Mouse (Mus musculus) kidney, embryonic 14.5 days (tissue): Measurements from ENCODE around the gene Gm29094. TPM values are rescaled to one million over a fixed set of nuclear protein-coding genes. Genes with fewer than 3 reads are reported as not detected.
"Not testable (repeated sequence)": the region's sequence is repeated elsewhere in the genome, so short reads cannot be mapped to it uniquely, and the experiment has no call there.

Experiments
- ATAC-seq: fragments of 200-750 bp; cut with Nextera tagmentation; 2 replicates; pipeline ENCODE4 v1.8.0; 2017; ENCODE audit warnings: moderate number of reproducible peaks, mild to moderate bottlenecking, moderate TSS enrichment, moderate library complexity; ENCODE audit not compliant: low FRiP score, low TSS enrichment
- H3K27ac ChIP-seq: fragments of 300-500 bp; sonication (generic); 2 replicates; pipeline ENCODE4 v1.5.1; 2014; ENCODE audit warnings: low read depth, mild to moderate bottlenecking, low read length, moderate library complexity, mixed read lengths
- H3K27me3 ChIP-seq: fragments of 300-500 bp; sonication (generic); 2 replicates; pipeline ENCODE4 v1.6.1; 2014; ENCODE audit warnings: mild to moderate bottlenecking, low read length; ENCODE audit not compliant: control insufficient read depth, insufficient read depth
- H3K36me3 ChIP-seq: fragments of 300-500 bp; sonication (generic); 2 replicates; pipeline ENCODE4 v1.6.1; 2014; ENCODE audit warnings: low read length, mixed read lengths; ENCODE audit not compliant: control insufficient read depth, insufficient read depth
- H3K4me1 ChIP-seq: fragments of 300-500 bp; sonication (generic); 2 replicates; pipeline ENCODE4 v1.6.1; 2014; ENCODE audit warnings: low read length, mixed read lengths; ENCODE audit not compliant: control insufficient read depth, insufficient read depth
- H3K4me2 ChIP-seq: fragments of 300-500 bp; sonication (generic); replicated peaks from 2 replicates; pipeline ENCODE4 v1.6.1; 2014; ENCODE audit warnings: low read depth, mild to moderate bottlenecking, low read length
- H3K4me3 ChIP-seq: fragments of 300-500 bp; sonication (generic); 2 replicates; pipeline ENCODE4 v1.5.1; 2014; ENCODE audit warnings: mild to moderate bottlenecking, low read length
- H3K9ac ChIP-seq: fragments of 300-500 bp; sonication (generic); 2 replicates; pipeline ENCODE4 v1.6.1; 2014; ENCODE audit warnings: low read depth, mild to moderate bottlenecking, low read length, moderate library complexity
- H3K9me3 ChIP-seq: fragments of 300-500 bp; sonication (generic); 2 replicates; pipeline ENCODE4 v1.6.1; 2016; ENCODE audit warnings: low read length; ENCODE audit not compliant: control insufficient read depth
- WGBS: fragments of 180-500 bp; shearing (Covaris S2); extraction: QIAGEN DNeasy Blood & Tissue Kit; methylation state at CpG from one replicate; pipeline ENCODE4 v1.1.7; 2014; 5-methylcytosine and 5-hydroxymethylcytosine counted together
- polyA plus RNA-seq: library from polyadenylated mRNA; unstranded; fragments of >200 nt; fragmentation: Nextera tagmentation; extraction: Ambion mirVana; gene quantifications from 2 replicates; pipeline ENCODE4 v1.2.1, GENCODE M21; 2014

Gene Gm29094
- 0.63 TPM in 1 of 2 replicates, not detected in the other for polyA plus RNA-seq

DNA sequence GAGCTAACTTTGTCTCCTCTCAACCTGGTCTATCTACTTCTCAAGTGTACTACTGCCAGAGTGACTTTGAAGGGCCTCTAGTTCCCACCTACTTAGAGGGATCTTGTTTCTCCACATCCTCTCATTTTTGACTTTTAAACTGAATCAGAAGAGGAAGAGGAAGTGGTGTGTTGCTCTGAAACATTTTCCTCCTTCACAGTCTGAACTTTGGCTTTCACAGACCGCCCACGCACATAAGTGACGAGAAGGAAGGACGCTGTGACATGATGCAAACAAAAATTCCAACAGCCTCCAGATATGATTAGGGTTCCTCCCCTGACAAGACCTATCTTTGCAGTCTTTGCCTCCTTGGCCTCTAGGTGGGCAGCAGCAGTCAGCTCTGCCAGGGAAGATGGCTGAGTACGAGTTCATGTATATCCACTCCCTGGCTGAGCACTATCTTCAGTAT is at the start of gene Gm29094, which contains the start of gene Bcl2a1b:
Gene Gm29094, plus strand, starts transcription at position 411 of the 448 bp plus-strand sequence.
Gene Bcl2a1b, plus strand, starts transcription at position 241 of the 448 bp plus-strand sequence.
- H3K9ac ChIP-seq, ATAC-seq, H3K27me3 ChIP-seq, H3K36me3 ChIP-seq, H3K27ac ChIP-seq, H3K9me3 ChIP-seq, H3K4me2 ChIP-seq, H3K4me1 ChIP-seq, H3K4me3 ChIP-seq: not testable (repeated sequence)
- 63% methylated on average over 5 of the region's 5 CpGs for whole genome bisulfite sequencing

- H3K27ac ChIP-seq, H3K27me3 ChIP-seq, ATAC-seq, H3K9ac ChIP-seq, H3K4me1 ChIP-seq, H3K9me3 ChIP-seq, H3K36me3 ChIP-seq, H3K4me2 ChIP-seq, H3K4me3 ChIP-seq: not testable (repeated sequence)
Measured at GRCm38 (mm10) chr9:89172539-89172938, 26.6 kb upstream of the Gm29094 start.

- not testable (repeated sequence) for H3K36me3 ChIP-seq, H3K9me3 ChIP-seq, H3K4me2 ChIP-seq, ATAC-seq, H3K27me3 ChIP-seq, H3K9ac ChIP-seq, H3K27ac ChIP-seq, H3K4me1 ChIP-seq, H3K4me3 ChIP-seq
- WGBS: 46% methylated on average over 2 of the region's 3 CpGs
Measured at GRCm38 (mm10) chr9:89178833-89179232, 20.3 kb upstream of the Gm29094 start.

GRCm38 (mm10) chr9:89179469-89179868 is 19.7 kb upstream of the Gm29094 start:
- H3K36me3 ChIP-seq, H3K9me3 ChIP-seq, H3K4me3 ChIP-seq, H3K4me1 ChIP-seq, H3K27ac ChIP-seq, H3K9ac ChIP-seq, H3K27me3 ChIP-seq, ATAC-seq, H3K4me2 ChIP-seq: not testable (repeated sequence)
- WGBS: 82% methylated on average over 2 of the region's 4 CpGs

DNA sequence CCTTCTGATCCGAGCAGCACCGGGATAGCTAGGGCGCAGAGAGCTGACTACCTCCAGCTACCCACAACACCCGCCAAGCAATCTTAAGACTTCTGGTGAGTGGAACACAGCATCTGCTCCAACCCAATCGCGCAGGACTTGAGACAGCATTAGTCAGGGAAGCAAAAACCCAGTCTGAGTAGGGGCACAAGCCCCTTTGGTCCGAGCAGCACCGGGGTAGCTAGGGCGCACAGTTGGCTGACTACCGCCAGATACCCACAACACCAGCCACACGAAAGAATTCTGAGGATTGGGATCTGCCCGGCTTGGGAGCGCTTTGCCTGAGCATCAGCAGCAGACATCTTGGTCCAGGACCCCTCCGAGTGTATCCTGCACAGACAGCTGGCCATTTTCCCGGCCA is 12.2 kb upstream of the Gm29094 start:
- H3K27me3 ChIP-seq, H3K4me1 ChIP-seq, H3K9me3 ChIP-seq, ATAC-seq, H3K4me3 ChIP-seq, H3K9ac ChIP-seq, H3K36me3 ChIP-seq, H3K27ac ChIP-seq, H3K4me2 ChIP-seq: not testable (repeated sequence)
- WGBS: 88% methylated on average over 15 of the region's 15 CpGs

- not testable (repeated sequence) for H3K36me3 ChIP-seq, H3K27me3 ChIP-seq, ATAC-seq, H3K9me3 ChIP-seq, H3K4me3 ChIP-seq, H3K9ac ChIP-seq, H3K4me2 ChIP-seq, H3K4me1 ChIP-seq, H3K27ac ChIP-seq
Measured at GRCm38 (mm10) chr9:89195483-89195882, 3.7 kb upstream of the Gm29094 start.

GRCm38 (mm10) chr9:89197509-89197908 is 1.7 kb upstream of the Gm29094 start:
- not testable (repeated sequence) for H3K4me1 ChIP-seq, H3K9ac ChIP-seq, H3K4me2 ChIP-seq, H3K9me3 ChIP-seq, ATAC-seq, H3K36me3 ChIP-seq, H3K27ac ChIP-seq, H3K4me3 ChIP-seq, H3K27me3 ChIP-seq
- no CpG with 5 or more reads among the region's 1 CpGs for WGBS

DNA sequence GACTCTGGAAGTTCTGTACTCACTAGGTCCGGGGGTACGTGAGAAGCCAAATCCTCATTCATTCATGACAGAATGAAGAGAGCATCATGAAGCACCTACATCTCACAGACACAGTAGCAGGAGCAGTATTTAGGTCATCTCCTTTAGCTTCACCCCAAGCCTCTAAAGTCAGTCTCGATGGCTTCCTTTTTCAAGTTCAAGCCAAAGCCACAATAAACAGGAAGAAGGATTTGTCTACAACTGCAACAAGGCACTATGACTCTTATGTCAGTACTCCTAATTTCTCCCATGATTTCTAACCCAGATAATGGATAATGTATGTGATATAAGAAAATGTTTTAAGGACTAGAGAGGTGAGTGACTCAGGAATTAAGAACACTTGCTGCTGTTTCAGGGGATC is 830 bp upstream of the Gm29094 start:
- ATAC-seq: not testable (repeated sequence)
- WGBS: 88% methylated on average over 3 of the region's 3 CpGs

GRCm38 (mm10) chr9:89202256-89202655 is 3.1 kb downstream of the Gm29094 start:
- H3K4me3 ChIP-seq, H3K36me3 ChIP-seq, H3K9me3 ChIP-seq, H3K27me3 ChIP-seq, H3K4me1 ChIP-seq, ATAC-seq, H3K4me2 ChIP-seq, H3K9ac ChIP-seq, H3K27ac ChIP-seq: not testable (repeated sequence)

More for the DNA sequence above, 830 bp upstream of the Gm29094 start:
- H3K4me3 ChIP-seq, H3K9me3 ChIP-seq, H3K36me3 ChIP-seq, H3K4me1 ChIP-seq, H3K4me2 ChIP-seq, H3K27me3 ChIP-seq, H3K27ac ChIP-seq, H3K9ac ChIP-seq: not testable (repeated sequence)

GRCm38 (mm10) chr9:89208939-89209338 is 9.8 kb downstream of the Gm29094 start:
- not testable (repeated sequence) for ATAC-seq, H3K36me3 ChIP-seq, H3K27me3 ChIP-seq, H3K27ac ChIP-seq, H3K4me3 ChIP-seq, H3K9me3 ChIP-seq, H3K4me2 ChIP-seq, H3K9ac ChIP-seq, H3K4me1 ChIP-seq
- WGBS: 100% methylated on average over 1 of the region's 1 CpGs
